Mouse (Mus musculus): ENCODE data around the gene Myo1h. TPM values are rescaled to one million over a fixed set of nuclear protein-coding genes. Genes with fewer than 3 reads are reported as not detected.

Myo1h gene
- total and polyA plus RNA-seq, 2 experiments from 2014 or later: 0.44 to 0.67 TPM

- WGBS: 53% methylated on average over 10 of the region's 10 CpGs
- DNase-seq: peak; percentile 58
Measured at GRCm38 (mm10) chr5:114358833-114359232, 69.9 kb downstream of the Myo1h start.

GRCm38 (mm10) chr5:114359586-114359985 is 70.6 kb downstream of the Myo1h start:
- Histone ChIP-seq H3K36me3 (ENCODE audit: insufficient read depth) (peaks cover 33% of the 10 kb centered on the region), H3K9ac (no peak overlapping the region), H3K4me1 (ENCODE audit: insufficient read depth) (no peaks in the 10 kb centered on the region), H3K4me3 (ENCODE audit: low read depth, low read length) (no peak overlapping the region), H3K27ac (ENCODE audit: low read depth, low read length) (0 out of 2 replicates have a peak overlapping the region, but pooled peaks have one; percentile 16), H3K4me2 (ENCODE audit: low read depth) (no peak overlapping the region), H3K9me3 (ENCODE audit: low read length) (no peaks in the 10 kb centered on the region), H3K27me3 (ENCODE audit: insufficient read depth, low read length) (no peaks in the 10 kb centered on the region)
- 74% methylated on average over 8 of the region's 8 CpGs for WGBS
- DNase-seq: no peak
- TF ChIP-seq CTCF (IDR thresholded peaks at IDR 0.05; ENCODE audit: low read depth): no peak
- no peak for ATAC-seq

More at GRCm38 (mm10) chr5:114358833-114359232, 69.9 kb downstream of the Myo1h start:
- Histone ChIP-seq H3K4me1 (ENCODE audit: insufficient read depth) (no peaks in the 10 kb centered on the region), H3K36me3 (ENCODE audit: insufficient read depth) (peaks cover 26% of the 10 kb centered on the region), H3K4me2 (ENCODE audit: low read depth) (no peak overlapping the region), H3K4me3 (ENCODE audit: low read depth, low read length) (no peak overlapping the region), H3K27me3 (ENCODE audit: insufficient read depth, low read length) (no peaks in the 10 kb centered on the region), H3K9me3 (ENCODE audit: low read length) (no peaks in the 10 kb centered on the region), H3K9ac (no peak overlapping the region), H3K27ac (ENCODE audit: low read depth, low read length) (0 out of 2 replicates have a peak overlapping the region, but pooled peaks have one; percentile 16)
- TF ChIP-seq CTCF (IDR thresholded peaks at IDR 0.05; ENCODE audit: low read depth): no peak
- ATAC-seq: no peak

DNA sequence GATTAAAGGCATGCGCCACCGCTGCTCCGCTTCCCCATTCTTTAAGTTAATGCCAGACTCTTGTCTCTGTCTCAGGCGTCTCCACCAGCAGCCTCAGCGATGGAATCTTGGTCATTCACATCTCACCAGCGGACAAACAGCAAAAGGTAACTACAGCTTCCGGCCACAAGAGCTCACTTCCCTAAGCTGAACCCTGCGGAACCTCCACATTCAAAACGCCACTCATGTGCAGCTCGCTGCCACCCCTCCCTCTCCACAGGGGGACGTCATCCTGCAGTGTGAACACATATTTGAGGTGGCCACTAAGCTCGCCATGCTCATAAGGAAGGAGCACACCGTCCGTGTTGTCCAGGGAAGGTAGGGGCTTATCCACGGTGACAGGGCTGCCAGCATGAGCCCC is 72.0 kb downstream of the Myo1h start:
- H3K36me3 ChIP-seq (ENCODE audit: insufficient read depth): peaks cover 47% of the 10 kb centered on the region
- no peak overlapping the region for H3K4me2 ChIP-seq (ENCODE audit: low read depth)
- 86% methylated on average over 15 of the region's 15 CpGs for WGBS
- H3K4me3 ChIP-seq (ENCODE audit: low read depth, low read length): no peak overlapping the region
- DNase-seq (no peak), ATAC-seq (no peak)
- no peaks in the 10 kb centered on the region for H3K27me3 ChIP-seq (ENCODE audit: insufficient read depth, low read length)
- H3K9me3 ChIP-seq (ENCODE audit: low read length): no peaks in the 10 kb centered on the region
- no peak overlapping the region for H3K27ac ChIP-seq (ENCODE audit: low read depth, low read length)
- TF ChIP-seq CTCF (IDR thresholded peaks at IDR 0.05; ENCODE audit: low read depth): no peak
- no peaks in the 10 kb centered on the region for H3K4me1 ChIP-seq (ENCODE audit: insufficient read depth)
- H3K9ac ChIP-seq: no peak overlapping the region

DNA sequence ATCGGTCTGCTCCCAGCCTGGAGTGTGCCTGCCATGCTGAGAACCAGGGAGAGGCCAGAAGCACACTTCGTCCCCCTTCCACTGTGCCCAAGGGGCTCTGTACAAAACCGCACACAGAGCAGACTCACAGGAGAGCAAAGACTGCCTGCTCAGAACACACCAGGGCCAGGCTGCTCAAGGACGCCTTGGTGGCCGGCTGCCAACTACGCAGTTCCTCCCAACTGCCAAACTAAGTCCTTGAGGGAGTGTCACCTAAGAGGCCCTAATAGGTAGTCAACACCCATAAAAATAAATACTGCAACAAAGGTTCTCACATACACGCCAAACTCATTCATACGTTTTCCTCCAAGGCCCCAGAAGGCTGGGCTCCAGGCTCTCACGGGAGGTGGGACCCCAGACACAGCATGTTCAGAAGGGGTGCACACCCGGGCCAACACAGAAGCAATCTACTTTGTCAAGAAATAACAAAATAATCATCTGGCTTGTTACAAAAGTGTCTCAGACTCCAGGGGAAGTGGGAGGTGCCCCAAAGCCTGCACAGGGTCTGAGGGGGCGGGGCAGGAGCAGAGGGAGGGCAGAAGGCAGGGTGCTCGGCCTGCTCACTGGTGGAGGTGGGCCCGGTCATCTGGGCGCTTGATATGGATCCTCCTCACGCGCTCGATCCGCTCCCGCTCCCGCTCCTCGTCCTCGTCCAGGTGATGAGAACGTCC is 76.2 kb downstream of the Myo1h start:
- no peaks in the 10 kb centered on the region for H3K9me3 ChIP-seq (ENCODE audit: low read length)
- no peaks in the 10 kb centered on the region for H3K4me1 ChIP-seq (ENCODE audit: insufficient read depth)
- H3K27me3 ChIP-seq (ENCODE audit: insufficient read depth, low read length): no peaks in the 10 kb centered on the region
- 86% methylated on average over 23 of the region's 23 CpGs for WGBS
- no peak overlapping the region for H3K4me2 ChIP-seq (ENCODE audit: low read depth)
- TF ChIP-seq CTCF (IDR thresholded peaks at IDR 0.05; ENCODE audit: low read depth): no peak
- H3K9ac ChIP-seq: no peak overlapping the region
- no peak overlapping the region for H3K27ac ChIP-seq (ENCODE audit: low read depth, low read length)
- no peak overlapping the region for H3K4me3 ChIP-seq (ENCODE audit: low read depth, low read length)
- no peak for DNase-seq
- peaks cover 88% of the 10 kb centered on the region for H3K36me3 ChIP-seq (ENCODE audit: insufficient read depth)
- ATAC-seq: no peak

GRCm38 (mm10) chr5:114368121-114368520 is 79.2 kb downstream of the Myo1h start:
- ATAC-seq (no peak), DNase-seq (no peak)
- WGBS: 93% methylated on average over 14 of the region's 14 CpGs
- Histone ChIP-seq H3K27ac (ENCODE audit: low read depth, low read length) (no peak overlapping the region), H3K4me3 (ENCODE audit: low read depth, low read length) (no peak overlapping the region), H3K27me3 (ENCODE audit: insufficient read depth, low read length) (no peaks in the 10 kb centered on the region), H3K9me3 (ENCODE audit: low read length) (no peaks in the 10 kb centered on the region), H3K4me2 (ENCODE audit: low read depth) (no peak overlapping the region), H3K4me1 (ENCODE audit: insufficient read depth) (no peaks in the 10 kb centered on the region), H3K36me3 (ENCODE audit: insufficient read depth) (peaks cover 95% of the 10 kb centered on the region), H3K9ac (no peak overlapping the region)
- no peak for TF ChIP-seq CTCF (IDR thresholded peaks at IDR 0.05; ENCODE audit: low read depth)

DNA sequence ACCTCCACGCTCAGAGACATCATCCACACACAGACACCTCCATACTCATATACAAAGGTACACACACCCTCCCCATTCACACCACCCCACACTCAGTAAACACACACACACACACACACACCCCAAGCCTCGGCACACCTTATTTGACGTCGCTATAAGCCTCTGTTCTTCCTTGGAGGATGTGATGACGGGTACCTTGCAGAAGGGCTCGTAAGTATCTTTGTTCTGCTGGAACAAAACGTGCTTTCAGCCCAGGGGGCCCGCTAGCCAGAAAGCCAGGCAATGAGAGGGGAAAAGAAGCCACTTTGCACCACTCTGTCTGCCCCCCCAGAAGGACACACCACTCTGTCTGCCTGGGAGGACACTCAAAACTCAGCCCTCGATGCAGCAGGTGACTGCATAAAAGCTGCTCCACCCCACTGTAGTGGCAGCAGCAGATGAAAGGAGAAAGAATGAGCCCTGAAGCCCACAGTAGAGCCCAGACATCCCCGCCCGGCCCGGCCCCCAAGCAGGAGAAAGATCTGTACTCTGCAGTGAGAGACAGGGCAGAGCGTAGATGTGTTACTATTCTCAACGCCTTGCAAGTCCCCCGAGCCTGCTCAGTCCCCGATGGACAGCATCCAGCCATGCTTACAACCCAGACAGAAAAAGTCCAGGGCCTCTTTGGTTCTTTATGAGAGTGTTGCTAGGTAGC is 80.0 kb downstream of the Myo1h start:
- Histone ChIP-seq H3K27me3 (ENCODE audit: insufficient read depth, low read length) (no peaks in the 10 kb centered on the region), H3K4me1 (ENCODE audit: insufficient read depth) (no peaks in the 10 kb centered on the region), H3K36me3 (ENCODE audit: insufficient read depth) (peaks cover 95% of the 10 kb centered on the region), H3K27ac (ENCODE audit: low read depth, low read length) (no peak overlapping the region), H3K4me2 (ENCODE audit: low read depth) (no peak overlapping the region), H3K9ac (no peak overlapping the region), H3K4me3 (ENCODE audit: low read depth, low read length) (no peak overlapping the region), H3K9me3 (ENCODE audit: low read length) (no peaks in the 10 kb centered on the region)
- WGBS: 86% methylated on average over 16 of the region's 16 CpGs
- DNase-seq: no peak
- ATAC-seq: no peak
- no peak for TF ChIP-seq CTCF (IDR thresholded peaks at IDR 0.05; ENCODE audit: low read depth)

GRCm38 (mm10) chr5:114369921-114370320 is 81.0 kb downstream of the Myo1h start:
- Histone ChIP-seq H3K9me3 (ENCODE audit: low read length) (no peaks in the 10 kb centered on the region), H3K27ac (ENCODE audit: low read depth, low read length) (no peak overlapping the region), H3K4me2 (ENCODE audit: low read depth) (no peak overlapping the region), H3K9ac (no peak overlapping the region), H3K4me1 (ENCODE audit: insufficient read depth) (no peaks in the 10 kb centered on the region), H3K4me3 (ENCODE audit: low read depth, low read length) (no peak overlapping the region), H3K27me3 (ENCODE audit: insufficient read depth, low read length) (no peaks in the 10 kb centered on the region), H3K36me3 (ENCODE audit: insufficient read depth) (peaks cover 95% of the 10 kb centered on the region)
- TF ChIP-seq CTCF (IDR thresholded peaks at IDR 0.05; ENCODE audit: low read depth): no peak
- 84% methylated on average over 9 of the region's 9 CpGs for whole genome bisulfite sequencing
- DNase-seq: no peak
- no peak for ATAC-seq

Measured in forebrain, postnatal 0 days (tissue).